Mouse (Mus musculus) kidney, postnatal 0 days (tissue): ENCODE results near the gene Lrrtm3. TPM values are rescaled to one million over a fixed set of nuclear protein-coding genes. Genes with fewer than 3 reads are reported as not detected.

ENCODE experiments used
- ATAC-seq: fragments of 200-750 bp; cut with Nextera tagmentation; replicated peaks from 2 replicates; pipeline ENCODE4 v1.8.0; 2017; ENCODE audit warnings: low read depth, moderate number of reproducible peaks, moderate TSS enrichment, moderate library complexity; ENCODE audit not compliant: low FRiP score
- DNase-seq: peaks from one replicate; pipeline ENCODE4 v3.0.0-alpha.2; 2016; ENCODE audit warnings: low spot score
- H3K27ac ChIP-seq: fragments of 300-500 bp; sonication (generic); 2 replicates; pipeline ENCODE4 v1.5.1; 2014; ENCODE audit warnings: mild to moderate bottlenecking
- H3K27me3 ChIP-seq: fragments of 300-500 bp; sonication (generic); 2 replicates; pipeline ENCODE4 v1.6.1; 2014; ENCODE audit warnings: low read length, mixed read lengths; ENCODE audit not compliant: insufficient read depth
- H3K36me3 ChIP-seq: fragments of 300-500 bp; sonication (generic); 2 replicates; pipeline ENCODE4 v1.6.1; 2014; ENCODE audit warnings: low read length, mixed read lengths; ENCODE audit not compliant: insufficient read depth
- H3K4me1 ChIP-seq: fragments of 300-500 bp; sonication (generic); replicated peaks from 2 replicates; pipeline ENCODE4 v1.6.1; 2014; ENCODE audit warnings: antibody characterized with exemption, low read length, mixed read lengths; ENCODE audit not compliant: insufficient read depth
- H3K4me2 ChIP-seq: fragments of 300-500 bp; sonication (generic); 2 replicates; pipeline ENCODE4 v1.6.1; 2014; ENCODE audit warnings: mild to moderate bottlenecking, low read length, moderate library complexity, mixed read lengths
- H3K4me3 ChIP-seq: fragments of 300-500 bp; sonication (generic); replicated peaks from 2 replicates; pipeline ENCODE4 v1.5.1; 2014; ENCODE audit warnings: low read depth, low read length
- H3K9ac ChIP-seq: fragments of 300-500 bp; sonication (generic); 2 replicates; pipeline ENCODE4 v1.6.1; 2014; ENCODE audit warnings: low read depth, low read length
- H3K9me3 ChIP-seq: fragments of 300-500 bp; sonication (generic); replicated peaks from 2 replicates; pipeline ENCODE4 v1.6.1; 2016; ENCODE audit warnings: low read length, inconsistent platforms, mixed read lengths
- CTCF ChIP-seq: IDR thresholded peaks from 2 replicates; pipeline ENCODE4 v1.5.1; 2016; ENCODE audit warnings: antibody characterized with exemption, low read depth, mild to moderate bottlenecking, moderate library complexity
- WGBS: fragments of 180-500 bp; shearing (Covaris S2); extraction: QIAGEN DNeasy Blood & Tissue Kit; methylation state at CpG from one replicate; pipeline ENCODE4 v1.1.7; 2014; 5-methylcytosine and 5-hydroxymethylcytosine counted together
- polyA plus RNA-seq: library from polyadenylated mRNA; unstranded; fragments of >200 nt; fragmentation: Nextera tagmentation; extraction: Ambion mirVana; gene quantifications from 2 replicates; pipeline ENCODE4 v1.2.1, GENCODE M21; 2015

Gene Lrrtm3
- polyA plus RNA-seq, 1 experiment from 2014 or later = 0.38 TPM

DNA sequence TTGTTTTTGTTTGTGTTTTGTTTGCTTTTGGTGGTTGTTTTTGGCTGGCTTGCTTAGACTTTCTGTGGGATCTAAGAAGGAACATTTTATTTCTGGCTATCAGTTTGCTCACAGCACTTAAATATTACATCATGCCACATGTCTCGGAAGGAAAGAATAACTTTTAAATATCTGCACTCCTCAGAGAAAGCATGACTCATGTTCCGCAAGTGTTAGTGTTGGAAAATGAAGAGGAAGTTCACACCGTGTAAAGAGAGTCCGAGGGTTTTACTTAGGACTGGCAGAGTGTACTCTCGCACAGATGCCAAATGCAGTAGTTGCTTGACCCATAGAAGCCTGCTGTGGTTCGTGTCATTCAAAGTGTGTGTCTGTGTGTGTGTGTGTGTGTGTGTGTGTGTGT, 40.9 kb downstream of the Lrrtm3 start:
- Histone ChIP-seq H3K9me3 (no peaks in the 10 kb centered on the region), H3K4me1 (no peaks in the 10 kb centered on the region), H3K36me3 (no peaks in the 10 kb centered on the region), H3K27ac (no peak overlapping the region), H3K4me2 (no peak overlapping the region), H3K9ac (no peak overlapping the region), H3K4me3 (no peak overlapping the region), H3K27me3 (no peaks in the 10 kb centered on the region)
- DNase-seq (no peak), ATAC-seq (no peak)
- TF ChIP-seq CTCF = no peak
- 61% methylated on average over 6 of the region's 6 CpGs for WGBS

DNA sequence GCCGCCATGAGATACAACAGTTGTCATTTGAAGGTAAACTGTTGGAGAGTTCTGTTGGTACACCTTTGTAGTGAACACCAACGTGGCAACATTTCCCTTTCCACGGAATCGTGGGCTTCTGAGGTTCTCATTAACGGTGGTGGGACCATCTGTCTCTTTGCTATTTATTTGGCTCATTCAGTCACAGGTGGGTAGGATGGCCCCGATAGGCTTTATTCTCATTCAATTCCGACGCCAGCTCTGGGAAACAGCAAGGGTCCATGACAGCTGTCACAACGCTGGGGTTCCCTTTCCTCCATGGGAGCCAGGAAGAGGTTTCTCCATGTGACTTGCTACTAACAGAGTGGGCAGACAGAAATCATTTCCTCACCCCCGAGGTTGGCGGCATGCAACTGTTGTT, 48.2 kb downstream of the Lrrtm3 start:
- H3K36me3 ChIP-seq = no peaks in the 10 kb centered on the region
- no peaks in the 10 kb centered on the region for H3K4me1 ChIP-seq
- H3K4me3 ChIP-seq = no peak overlapping the region
- H3K27ac ChIP-seq = no peak overlapping the region
- DNase-seq = no peak
- TF ChIP-seq CTCF = no peak
- H3K27me3 ChIP-seq = no peaks in the 10 kb centered on the region
- ATAC-seq = no peak
- H3K4me2 ChIP-seq = no peak overlapping the region
- no peaks in the 10 kb centered on the region for H3K9me3 ChIP-seq
- no peak overlapping the region for H3K9ac ChIP-seq
- WGBS = 75% methylated on average over 11 of the region's 11 CpGs

GRCm38 (mm10) chr10:64041218-64041617, 48.9 kb downstream of the Lrrtm3 start:
- 69% methylated on average over 7 of the region's 7 CpGs for WGBS
- H3K9ac ChIP-seq = no peak overlapping the region
- no peak overlapping the region for H3K4me2 ChIP-seq
- no peaks in the 10 kb centered on the region for H3K36me3 ChIP-seq
- no peak for TF ChIP-seq CTCF
- no peaks in the 10 kb centered on the region for H3K9me3 ChIP-seq
- no peak for DNase-seq
- no peaks in the 10 kb centered on the region for H3K4me1 ChIP-seq
- no peak overlapping the region for H3K4me3 ChIP-seq
- H3K27me3 ChIP-seq = no peaks in the 10 kb centered on the region
- no peak overlapping the region for H3K27ac ChIP-seq
- no peak for ATAC-seq

DNA sequence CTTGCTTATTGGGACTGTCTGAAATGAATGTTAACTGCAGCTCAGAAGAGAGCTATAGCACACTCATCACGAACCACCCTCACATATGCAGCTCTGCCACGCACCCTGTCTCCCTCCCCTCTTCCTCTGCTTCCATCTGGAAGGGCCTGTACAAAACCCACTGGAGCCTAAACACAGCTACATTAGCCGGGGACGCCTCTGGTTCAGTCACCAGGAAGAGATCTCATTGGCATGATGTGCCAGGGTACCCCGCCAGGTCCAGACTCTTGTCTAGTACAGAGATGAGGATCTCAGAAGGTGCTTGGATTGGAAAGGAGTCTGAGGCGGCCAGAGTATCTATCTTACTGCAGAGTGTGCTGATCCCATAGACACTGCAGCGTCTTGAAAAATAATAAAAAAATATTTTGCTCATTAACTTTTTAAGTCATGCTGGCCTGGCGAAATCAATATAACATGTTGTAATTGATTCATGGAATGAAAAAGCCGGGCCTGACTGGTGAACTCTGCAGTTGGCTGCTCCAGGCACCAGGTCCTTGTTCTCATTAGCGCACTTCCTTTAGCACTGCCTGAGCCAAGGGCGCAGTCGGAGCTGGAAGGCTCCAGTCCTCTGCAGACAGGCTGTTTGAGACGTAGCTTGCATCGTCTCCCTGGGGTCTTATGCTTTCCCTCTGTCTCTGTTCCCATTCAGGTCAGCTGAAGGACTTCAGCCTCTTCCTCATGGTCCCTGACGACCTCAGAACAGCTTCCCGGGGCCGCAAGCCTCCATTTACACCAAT, 50.1 kb downstream of the Lrrtm3 start:
- DNase-seq (no peak), ATAC-seq (no peak)
- 62% methylated on average over 17 of the region's 17 CpGs for WGBS
- no peak overlapping the region for H3K4me3 ChIP-seq
- no peaks in the 10 kb centered on the region for H3K36me3 ChIP-seq
- no peak overlapping the region for H3K27ac ChIP-seq
- H3K4me2 ChIP-seq = no peak overlapping the region
- no peaks in the 10 kb centered on the region for H3K4me1 ChIP-seq
- H3K9me3 ChIP-seq = no peaks in the 10 kb centered on the region
- TF ChIP-seq CTCF = no peak
- no peak overlapping the region for H3K9ac ChIP-seq
- H3K27me3 ChIP-seq = no peaks in the 10 kb centered on the region

DNA sequence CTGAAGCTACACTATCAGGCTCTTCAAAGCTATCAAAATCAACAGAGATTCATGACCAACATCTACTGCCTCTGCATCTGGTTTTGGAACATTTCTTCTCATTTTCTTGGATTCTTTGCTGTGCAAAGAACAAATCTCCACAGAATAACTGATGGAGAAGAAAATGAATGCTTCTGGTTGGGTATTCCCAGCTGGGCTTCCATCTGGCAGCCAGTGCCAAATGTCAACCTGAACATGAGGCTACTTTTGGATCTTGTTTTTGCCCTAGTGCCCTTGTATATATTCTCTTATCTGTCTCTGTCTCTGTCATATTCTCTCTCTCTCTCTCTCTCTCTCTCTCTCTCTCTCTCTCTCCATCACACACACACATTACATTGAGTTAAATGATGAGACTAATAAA, 59.2 kb downstream of the Lrrtm3 start:
- no peaks in the 10 kb centered on the region for H3K36me3 ChIP-seq
- no peak overlapping the region for H3K4me2 ChIP-seq
- no peaks in the 10 kb centered on the region for H3K4me1 ChIP-seq
- no peak overlapping the region for H3K27ac ChIP-seq
- no peaks in the 10 kb centered on the region for H3K9me3 ChIP-seq
- no peaks in the 10 kb centered on the region for H3K27me3 ChIP-seq
- ATAC-seq (no peak), DNase-seq (no peak)
- no peak overlapping the region for H3K9ac ChIP-seq
- TF ChIP-seq CTCF = no peak
- no peak overlapping the region for H3K4me3 ChIP-seq

DNA sequence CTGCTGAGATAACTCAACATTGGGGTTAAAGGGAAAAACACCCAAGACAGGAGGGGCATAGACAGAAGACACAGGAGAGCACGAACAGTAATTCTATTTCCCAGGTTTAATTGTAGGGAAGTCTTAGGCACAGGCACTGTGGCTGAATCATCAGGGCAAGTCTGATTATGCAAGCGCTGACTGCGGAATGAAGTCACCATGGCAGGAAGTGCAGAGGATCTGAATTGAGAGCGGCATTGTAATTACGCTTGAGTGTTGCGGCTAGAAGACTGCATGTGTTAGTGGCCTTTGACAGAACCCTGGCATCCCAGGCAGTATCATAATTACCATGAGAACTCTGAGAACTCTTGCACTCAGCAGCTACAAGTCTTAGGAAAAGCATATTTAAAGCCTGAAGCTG, 66.7 kb downstream of the Lrrtm3 start:
- DNase-seq (no peak), ATAC-seq (no peak)
- Histone ChIP-seq H3K9ac (no peak overlapping the region), H3K36me3 (no peaks in the 10 kb centered on the region), H3K9me3 (no peaks in the 10 kb centered on the region), H3K27me3 (no peaks in the 10 kb centered on the region), H3K4me1 (no peaks in the 10 kb centered on the region), H3K4me3 (no peak overlapping the region), H3K4me2 (no peak overlapping the region), H3K27ac (no peak overlapping the region)
- no peak for TF ChIP-seq CTCF
- 80% methylated on average over 6 of the region's 6 CpGs for WGBS

- H3K4me3 ChIP-seq = no peak overlapping the region
- DNase-seq = no peak
- WGBS = 80% methylated on average over 1 of the region's 1 CpGs
- no peak overlapping the region for H3K4me2 ChIP-seq
- no peaks in the 10 kb centered on the region for H3K27me3 ChIP-seq
- H3K9ac ChIP-seq = no peak overlapping the region
- H3K9me3 ChIP-seq = no peaks in the 10 kb centered on the region
- TF ChIP-seq CTCF = no peak
- no peak for ATAC-seq
- no peak overlapping the region for H3K27ac ChIP-seq
- H3K36me3 ChIP-seq = no peaks in the 10 kb centered on the region
- H3K4me1 ChIP-seq = no peaks in the 10 kb centered on the region
Observed at GRCm38 (mm10) chr10:64020347-64020746, 69.7 kb downstream of the Lrrtm3 start.
